Mouse (Mus musculus): ENCODE measurements at regions not wholly inside any gene's neighbourhood (a gene's known extent, or its start where the extent isn't known, plus 50 kb on each side); places are given as distances from the start of the nearest gene placed in this dataset.

DNA sequence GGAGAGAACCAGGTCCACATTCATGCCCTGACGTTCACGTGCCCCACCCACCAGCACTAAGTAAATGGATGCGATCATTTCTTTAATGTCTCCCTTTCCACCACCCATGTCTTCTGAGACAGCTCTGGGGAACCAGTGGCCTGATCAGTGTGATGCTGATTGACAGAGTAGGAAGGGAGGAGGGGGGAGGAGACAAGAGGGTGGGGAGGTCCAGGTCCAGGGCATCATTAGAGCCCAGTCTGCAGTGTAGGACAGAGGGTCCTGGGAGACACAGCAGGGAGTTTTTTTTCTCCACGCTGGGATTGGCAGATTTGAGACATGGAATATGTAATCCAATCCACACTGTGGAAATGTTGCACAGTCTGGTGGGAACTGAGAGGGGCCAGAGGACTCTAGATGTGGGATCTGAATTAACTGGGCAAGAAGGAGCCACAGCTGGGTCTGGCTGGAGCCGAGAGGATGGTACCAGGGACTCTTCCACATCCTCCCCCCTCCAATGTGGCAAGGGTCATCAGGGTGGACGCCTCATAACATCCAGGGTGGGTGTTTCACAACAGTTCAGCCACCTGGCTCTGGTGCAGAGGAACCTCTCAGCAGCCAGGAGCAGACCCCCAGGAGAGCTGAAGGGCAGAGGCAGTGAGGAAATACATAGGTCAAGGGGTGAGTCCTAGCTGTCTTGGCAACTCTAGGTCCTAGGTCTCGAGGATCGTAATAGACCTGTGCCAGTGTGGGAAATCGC lies 89.3 kb upstream of the 1700021F07Rik start:
- no peak overlapping the region for H3K4me3 ChIP-seq (ENCODE audit: low read depth, low read length)
- WGBS = 75% methylated on average over 9 of the region's 9 CpGs
- no peaks in the 10 kb centered on the region for H3K9me3 ChIP-seq (replicated peaks; ENCODE audit: control insufficient read depth, low read length)
- H3K9ac ChIP-seq (replicated peaks; ENCODE audit: low read depth, low read length) = no peak overlapping the region
- no peaks in the 10 kb centered on the region for H3K27me3 ChIP-seq (ENCODE audit: control insufficient read depth, insufficient read depth, low read length)
- H3K4me2 ChIP-seq (ENCODE audit: low read depth, low read length) = no peak overlapping the region
- H3K4me1 ChIP-seq (ENCODE audit: control insufficient read depth, insufficient read depth) = 0 out of 2 replicates have a peak, but pooled peaks cover 5% of the 10 kb centered on the region
- H3K27ac ChIP-seq (ENCODE audit: low read depth) = no peak overlapping the region
- no peak for TF ChIP-seq CTCF (IDR thresholded peaks at IDR 0.05; ENCODE audit: low read depth)
- no peak for TF ChIP-seq EP300 (IDR thresholded peaks at IDR 0.05; ENCODE audit: low read depth)
- no peak for ATAC-seq (ENCODE audit: insufficient read depth, low read depth)
- no peak for DNase-seq (ENCODE audit: low spot score)
- no peaks in the 10 kb centered on the region for H3K36me3 ChIP-seq (replicated peaks; ENCODE audit: control insufficient read depth, insufficient read depth, low read length)

DNA sequence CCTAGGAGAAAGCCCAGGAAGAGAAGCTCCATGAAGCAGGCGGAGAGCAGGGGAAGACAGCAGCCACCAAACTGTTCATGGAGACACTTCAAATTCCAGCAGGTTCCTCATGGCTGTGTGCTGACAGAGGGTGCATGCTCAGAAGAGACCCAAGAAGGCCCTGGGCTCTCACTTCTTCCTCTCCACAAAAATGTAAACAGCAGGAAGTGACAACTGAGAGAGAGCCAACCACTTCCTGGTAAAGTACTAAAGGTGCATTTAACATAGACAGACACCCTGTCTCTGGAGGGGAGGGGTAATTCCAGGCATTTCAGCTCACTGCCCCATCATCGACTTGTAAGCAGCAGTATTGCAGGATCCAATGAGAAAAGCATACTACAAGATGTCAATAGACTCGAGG lies 85.8 kb upstream of the 1700021F07Rik start:
- TF ChIP-seq EP300 (IDR thresholded peaks at IDR 0.05; ENCODE audit: low read depth) (no peak), CTCF (IDR thresholded peaks at IDR 0.05; ENCODE audit: low read depth) (no peak)
- no peaks in the 10 kb centered on the region for H3K27me3 ChIP-seq (ENCODE audit: control insufficient read depth, insufficient read depth, low read length)
- 68% methylated on average over 3 of the region's 3 CpGs for WGBS
- 0 out of 2 replicates have a peak, but pooled peaks cover 5% of the 10 kb centered on the region for H3K4me1 ChIP-seq (ENCODE audit: control insufficient read depth, insufficient read depth)
- H3K4me3 ChIP-seq (ENCODE audit: low read depth, low read length) = no peak overlapping the region
- no peak for ATAC-seq (ENCODE audit: insufficient read depth, low read depth)
- H3K9me3 ChIP-seq (replicated peaks; ENCODE audit: control insufficient read depth, low read length) = no peaks in the 10 kb centered on the region
- no peak overlapping the region; the same call in 1 of the 2 replicates for H3K27ac ChIP-seq (ENCODE audit: low read depth)
- H3K36me3 ChIP-seq (replicated peaks; ENCODE audit: control insufficient read depth, insufficient read depth, low read length) = no peaks in the 10 kb centered on the region
- H3K9ac ChIP-seq (replicated peaks; ENCODE audit: low read depth, low read length) = no peak overlapping the region
- H3K4me2 ChIP-seq (ENCODE audit: low read depth, low read length) = no peak overlapping the region
- DNase-seq (ENCODE audit: low spot score) = no peak

DNA sequence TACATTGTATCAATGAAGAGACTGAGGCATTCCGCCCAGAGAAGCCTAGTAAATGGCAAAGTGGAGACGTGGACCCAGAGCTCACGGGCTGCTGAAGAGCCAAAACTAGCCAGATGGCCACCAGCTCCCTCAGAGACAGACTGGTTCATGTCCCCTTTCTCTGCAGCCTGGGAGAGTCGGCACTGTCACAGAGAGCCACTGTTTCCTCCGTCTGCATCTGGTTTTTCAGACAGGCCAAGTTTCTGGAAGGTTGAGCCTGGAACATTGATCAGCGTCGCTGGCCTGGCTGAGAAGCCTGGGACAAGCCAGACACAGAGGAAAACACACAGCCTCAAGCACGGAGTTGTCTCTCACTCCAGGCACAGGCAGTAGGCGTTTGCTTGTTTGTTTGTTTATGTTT lies 83.4 kb upstream of the 1700021F07Rik start:
- Histone ChIP-seq H3K4me2 (ENCODE audit: low read depth, low read length) (no peak overlapping the region), H3K9ac (replicated peaks; ENCODE audit: low read depth, low read length) (no peak overlapping the region), H3K27ac (ENCODE audit: low read depth) (no peak overlapping the region), H3K4me3 (ENCODE audit: low read depth, low read length) (no peak overlapping the region), H3K36me3 (replicated peaks; ENCODE audit: control insufficient read depth, insufficient read depth, low read length) (no peaks in the 10 kb centered on the region), H3K27me3 (ENCODE audit: control insufficient read depth, insufficient read depth, low read length) (no peaks in the 10 kb centered on the region; the same call in 1 of the 2 replicates), H3K9me3 (replicated peaks; ENCODE audit: control insufficient read depth, low read length) (no peaks in the 10 kb centered on the region), H3K4me1 (ENCODE audit: control insufficient read depth, insufficient read depth) (no peaks in the 10 kb centered on the region)
- 53% methylated on average over 9 of the region's 9 CpGs for WGBS
- peak; percentile 14; the same call in 1 of the 2 replicates for ATAC-seq (ENCODE audit: insufficient read depth, low read depth)
- TF ChIP-seq CTCF (IDR thresholded peaks at IDR 0.05; ENCODE audit: low read depth) (no peak), EP300 (IDR thresholded peaks at IDR 0.05; ENCODE audit: low read depth) (no peak)
- DNase-seq (ENCODE audit: low spot score) = no peak

DNA sequence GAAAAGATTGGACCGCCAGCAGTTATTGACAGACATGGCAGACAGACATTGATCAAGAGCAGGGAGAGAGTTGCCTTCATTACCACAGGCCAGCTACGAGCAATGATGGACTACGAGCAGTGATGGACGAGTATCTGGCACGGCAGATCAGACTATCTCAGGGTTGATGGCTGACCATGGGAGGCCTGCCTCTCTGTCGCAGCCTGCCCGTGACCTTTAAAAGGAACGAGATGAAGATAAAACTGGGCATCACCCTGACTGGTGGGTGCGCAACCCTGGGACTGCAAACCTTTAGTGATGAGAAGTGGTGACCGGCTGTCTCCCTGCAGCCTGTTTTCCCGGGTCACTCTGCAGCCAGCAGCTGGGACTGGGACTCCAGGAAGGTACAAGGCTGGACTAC lies 80.3 kb upstream of the 1700021F07Rik start:
- H3K36me3 ChIP-seq (replicated peaks; ENCODE audit: control insufficient read depth, insufficient read depth, low read length) = no peaks in the 10 kb centered on the region
- ATAC-seq (ENCODE audit: insufficient read depth, low read depth) (no peak), DNase-seq (ENCODE audit: low spot score) (no peak)
- H3K4me1 ChIP-seq (ENCODE audit: control insufficient read depth, insufficient read depth) = no peaks in the 10 kb centered on the region
- no peak overlapping the region for H3K9ac ChIP-seq (replicated peaks; ENCODE audit: low read depth, low read length)
- no peaks in the 10 kb centered on the region for H3K9me3 ChIP-seq (replicated peaks; ENCODE audit: control insufficient read depth, low read length)
- no peak overlapping the region for H3K4me2 ChIP-seq (ENCODE audit: low read depth, low read length)
- 73% methylated on average over 11 of the region's 11 CpGs for WGBS
- no peak overlapping the region for H3K27ac ChIP-seq (ENCODE audit: low read depth)
- no peak for TF ChIP-seq CTCF (IDR thresholded peaks at IDR 0.05; ENCODE audit: low read depth)
- no peak for TF ChIP-seq EP300 (IDR thresholded peaks at IDR 0.05; ENCODE audit: low read depth)
- H3K4me3 ChIP-seq (ENCODE audit: low read depth, low read length) = no peak overlapping the region
- H3K27me3 ChIP-seq (ENCODE audit: control insufficient read depth, insufficient read depth, low read length) = no peaks in the 10 kb centered on the region; the same call in 1 of the 2 replicates

DNA sequence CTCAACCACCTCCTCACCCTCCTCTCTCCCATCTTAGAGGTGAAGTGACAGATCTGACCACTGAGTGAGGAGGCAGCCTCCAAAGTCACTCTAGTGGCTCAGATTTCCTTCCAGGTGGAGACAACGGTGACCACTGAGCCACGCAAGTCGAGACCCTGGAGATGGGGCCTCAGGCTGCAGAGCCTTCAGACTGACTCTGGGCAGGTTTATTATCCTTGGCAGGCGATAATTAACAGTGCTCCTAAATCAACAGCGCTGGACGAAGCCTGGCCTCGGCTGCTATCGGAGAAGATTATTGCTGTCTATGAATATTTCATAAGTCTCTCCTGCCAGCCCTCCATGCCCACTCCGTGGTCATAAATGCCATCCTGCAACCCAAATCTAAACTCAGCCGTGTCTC lies 79.1 kb upstream of the 1700021F07Rik start:
- Histone ChIP-seq H3K4me2 (ENCODE audit: low read depth, low read length) (no peak overlapping the region), H3K36me3 (replicated peaks; ENCODE audit: control insufficient read depth, insufficient read depth, low read length) (no peaks in the 10 kb centered on the region), H3K27me3 (ENCODE audit: control insufficient read depth, insufficient read depth, low read length) (no peaks in the 10 kb centered on the region; the same call in 1 of the 2 replicates), H3K9me3 (replicated peaks; ENCODE audit: control insufficient read depth, low read length) (no peaks in the 10 kb centered on the region), H3K4me3 (ENCODE audit: low read depth, low read length) (no peak overlapping the region), H3K9ac (replicated peaks; ENCODE audit: low read depth, low read length) (no peak overlapping the region), H3K27ac (ENCODE audit: low read depth) (no peak overlapping the region), H3K4me1 (ENCODE audit: control insufficient read depth, insufficient read depth) (no peaks in the 10 kb centered on the region)
- ATAC-seq (ENCODE audit: insufficient read depth, low read depth) (no peak), DNase-seq (ENCODE audit: low spot score) (no peak)
- TF ChIP-seq CTCF (IDR thresholded peaks at IDR 0.05; ENCODE audit: low read depth) (no peak), EP300 (IDR thresholded peaks at IDR 0.05; ENCODE audit: low read depth) (no peak)
- WGBS = 72% methylated on average over 10 of the region's 10 CpGs

DNA sequence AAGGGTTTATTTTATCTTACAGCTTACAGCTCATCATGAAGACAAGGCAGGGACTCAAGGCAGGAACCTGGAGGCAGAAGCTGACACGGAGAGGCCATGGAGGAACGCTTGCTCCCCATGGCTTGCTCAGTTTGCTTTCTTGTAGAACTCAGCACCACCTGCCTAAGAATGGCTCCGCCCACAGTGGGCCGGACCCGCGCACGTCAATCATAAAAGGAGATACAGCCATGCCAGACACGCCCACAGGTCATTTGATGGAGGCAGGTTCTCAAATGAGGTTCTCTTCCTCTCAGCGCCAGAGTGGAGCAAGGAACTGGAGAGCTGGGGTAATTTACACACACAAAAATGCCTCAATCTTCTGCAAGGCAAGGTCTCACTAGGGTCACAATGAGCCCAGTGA lies 78.0 kb upstream of the 1700021F07Rik start:
- Histone ChIP-seq H3K36me3 (replicated peaks; ENCODE audit: control insufficient read depth, insufficient read depth, low read length) (no peaks in the 10 kb centered on the region), H3K9me3 (replicated peaks; ENCODE audit: control insufficient read depth, low read length) (no peaks in the 10 kb centered on the region), H3K4me1 (ENCODE audit: control insufficient read depth, insufficient read depth) (no peaks in the 10 kb centered on the region), H3K4me3 (ENCODE audit: low read depth, low read length) (no peak overlapping the region), H3K9ac (replicated peaks; ENCODE audit: low read depth, low read length) (no peak overlapping the region), H3K4me2 (ENCODE audit: low read depth, low read length) (no peak overlapping the region), H3K27me3 (ENCODE audit: control insufficient read depth, insufficient read depth, low read length) (no peaks in the 10 kb centered on the region; the same call in 1 of the 2 replicates), H3K27ac (ENCODE audit: low read depth) (no peak overlapping the region)
- DNase-seq (ENCODE audit: low spot score) (no peak), ATAC-seq (ENCODE audit: insufficient read depth, low read depth) (no peak)
- TF ChIP-seq CTCF (IDR thresholded peaks at IDR 0.05; ENCODE audit: low read depth) (no peak), EP300 (IDR thresholded peaks at IDR 0.05; ENCODE audit: low read depth) (no peak)
- WGBS = 82% methylated on average over 9 of the region's 9 CpGs
